Mouse (Mus musculus) kidney, adult 2 months (tissue): Measurements from ENCODE around the gene Cdc42. TPM values are rescaled to one million over a fixed set of nuclear protein-coding genes. Genes with fewer than 3 reads are reported as not detected.

Experiments used
- DNase-seq: peaks from one replicate; pipeline ENCODE4 v3.0.0; 2021
- H3K27ac ChIP-seq: fragments of 200-500 bp; 2 replicates; pipeline ENCODE4 v1.5.1; 2012; ENCODE audit warnings: low read depth, low read length, control low read depth, inconsistent platforms; ENCODE audit not compliant: insufficient read depth
- H3K27me3 ChIP-seq: fragments of 200-500 bp; replicated peaks from 2 replicates; pipeline ENCODE4 v1.6.1; 2012; ENCODE audit warnings: mild to moderate bottlenecking, moderate library complexity, low read length, inconsistent platforms; ENCODE audit not compliant: control insufficient read depth, insufficient read depth
- H3K36me3 ChIP-seq: fragments of 200-500 bp; 2 replicates; pipeline ENCODE4 v1.6.1; 2012; ENCODE audit warnings: mild to moderate bottlenecking, moderate library complexity, low read length, inconsistent platforms; ENCODE audit not compliant: control insufficient read depth, insufficient read depth
- H3K4me1 ChIP-seq: fragments of 200-500 bp; 2 replicates; pipeline ENCODE4 v1.6.1; 2011; ENCODE audit warnings: low read length; ENCODE audit not compliant: control insufficient read depth, insufficient read depth
- H3K4me3 ChIP-seq: fragments of 200-500 bp; 2 replicates; pipeline ENCODE4 v1.5.1; 2011; ENCODE audit warnings: mild to moderate bottlenecking, low read depth, low read length, control low read depth; ENCODE audit not compliant: insufficient read depth
- CTCF ChIP-seq: fragments of 200-500 bp; conservative IDR thresholded peaks from 2 replicates; pipeline ENCODE4 v1.5.1; 2011; ENCODE audit warnings: low read depth, mild to moderate bottlenecking, control low read depth, low read length, moderate library complexity, mixed read lengths; ENCODE audit not compliant: insufficient read depth, insufficient read length
- POLR2A ChIP-seq: fragments of 200-500 bp; IDR thresholded peaks from one replicate; pipeline ENCODE4 v1.6.1; 2011; ENCODE audit warnings: low read depth, low read length, control low read depth
- WGBS: fragments of 180-500 bp; shearing (Covaris S2); methylation state at CpG from one replicate; pipeline ENCODE4 v1.1.7; 2018; 5-methylcytosine and 5-hydroxymethylcytosine counted together
- polyA plus RNA-seq: library from polyadenylated mRNA; depleted of rRNA; stranded (reverse); fragments of >200 nt; gene quantifications from 2 replicates; pipeline ENCODE4 v1.2.3, GENCODE M21; 2012

The Cdc42 gene
- polyA plus RNA-seq, 1 experiment, result 116 TPM

DNA sequence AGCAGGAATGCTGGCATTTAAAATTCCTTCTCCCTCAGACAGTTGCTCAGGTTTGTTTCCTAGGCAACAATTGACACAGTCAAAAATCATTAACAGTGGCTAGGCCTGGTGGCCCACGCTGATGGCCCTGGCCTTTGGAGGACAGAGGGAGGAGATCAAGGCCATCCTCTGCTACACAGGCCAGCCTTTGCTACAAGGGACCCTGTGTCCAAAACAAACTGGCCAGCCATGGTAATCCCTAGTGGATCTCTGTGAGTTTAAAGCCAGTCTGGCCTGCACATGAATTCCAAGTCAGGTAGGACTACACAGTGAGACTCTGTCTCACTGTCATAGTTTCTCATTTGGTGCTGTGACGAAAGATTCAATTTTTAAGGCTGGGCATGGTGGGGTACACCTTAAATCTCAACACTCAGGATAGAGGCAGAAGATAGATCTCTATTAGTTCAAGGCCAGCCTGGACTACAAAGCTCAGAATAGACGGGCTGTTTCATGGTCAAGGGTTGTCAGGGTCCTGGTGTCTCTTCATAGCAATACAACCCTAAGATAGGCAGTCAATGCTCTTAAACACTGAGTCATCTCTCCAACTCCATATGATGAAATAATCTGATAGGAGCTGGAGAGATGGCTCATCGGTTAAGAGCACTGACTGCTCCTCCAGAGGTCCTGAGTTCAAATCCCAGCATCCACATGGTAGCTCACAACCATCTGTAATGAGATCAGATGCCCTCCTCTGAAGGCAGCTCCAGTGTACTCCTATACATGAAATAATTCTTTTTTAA, 20.2 kb upstream of the Cdc42 start:
- 83% methylated on average over 4 of the region's 4 CpGs for WGBS
- Histone ChIP-seq H3K36me3 (no peaks in the 10 kb centered on the region), H3K27ac (no peak overlapping the region), H3K4me1 (peaks cover 16% of the 10 kb centered on the region; the same call in 1 of the 2 replicates), H3K27me3 (no peaks in the 10 kb centered on the region), H3K4me3 (no peak overlapping the region)
- DNase-seq, result no peak
- no peak for TF ChIP-seq CTCF
- TF ChIP-seq POLR2A, result no peak

DNA sequence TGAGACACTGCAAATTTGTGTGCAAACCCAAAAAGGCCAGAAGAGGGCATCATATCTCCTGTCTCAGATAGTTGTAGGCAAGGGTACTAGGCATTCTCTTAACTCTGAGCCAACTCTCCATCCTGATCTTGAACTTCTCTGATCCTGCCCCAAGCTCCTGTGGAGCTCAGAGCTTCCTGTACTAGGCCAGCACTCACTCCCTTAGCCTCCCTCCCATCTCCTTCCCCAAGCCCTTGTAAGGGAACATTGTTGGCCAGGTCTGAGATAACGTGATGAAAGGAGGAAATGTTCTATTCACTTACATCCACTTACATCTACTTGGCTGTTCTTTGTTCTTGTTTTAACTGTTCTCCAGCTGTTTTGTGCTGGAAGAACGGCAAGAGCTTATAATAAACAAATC, 19.3 kb upstream of the Cdc42 start:
- 83% methylated on average over 2 of the region's 2 CpGs for WGBS
- DNase-seq, result no peak
- Histone ChIP-seq H3K27me3 (no peaks in the 10 kb centered on the region), H3K27ac (no peak overlapping the region), H3K36me3 (no peaks in the 10 kb centered on the region), H3K4me1 (peaks cover 16% of the 10 kb centered on the region; the same call in 1 of the 2 replicates), H3K4me3 (no peak overlapping the region)
- TF ChIP-seq CTCF, result no peak
- TF ChIP-seq POLR2A, result no peak

DNA sequence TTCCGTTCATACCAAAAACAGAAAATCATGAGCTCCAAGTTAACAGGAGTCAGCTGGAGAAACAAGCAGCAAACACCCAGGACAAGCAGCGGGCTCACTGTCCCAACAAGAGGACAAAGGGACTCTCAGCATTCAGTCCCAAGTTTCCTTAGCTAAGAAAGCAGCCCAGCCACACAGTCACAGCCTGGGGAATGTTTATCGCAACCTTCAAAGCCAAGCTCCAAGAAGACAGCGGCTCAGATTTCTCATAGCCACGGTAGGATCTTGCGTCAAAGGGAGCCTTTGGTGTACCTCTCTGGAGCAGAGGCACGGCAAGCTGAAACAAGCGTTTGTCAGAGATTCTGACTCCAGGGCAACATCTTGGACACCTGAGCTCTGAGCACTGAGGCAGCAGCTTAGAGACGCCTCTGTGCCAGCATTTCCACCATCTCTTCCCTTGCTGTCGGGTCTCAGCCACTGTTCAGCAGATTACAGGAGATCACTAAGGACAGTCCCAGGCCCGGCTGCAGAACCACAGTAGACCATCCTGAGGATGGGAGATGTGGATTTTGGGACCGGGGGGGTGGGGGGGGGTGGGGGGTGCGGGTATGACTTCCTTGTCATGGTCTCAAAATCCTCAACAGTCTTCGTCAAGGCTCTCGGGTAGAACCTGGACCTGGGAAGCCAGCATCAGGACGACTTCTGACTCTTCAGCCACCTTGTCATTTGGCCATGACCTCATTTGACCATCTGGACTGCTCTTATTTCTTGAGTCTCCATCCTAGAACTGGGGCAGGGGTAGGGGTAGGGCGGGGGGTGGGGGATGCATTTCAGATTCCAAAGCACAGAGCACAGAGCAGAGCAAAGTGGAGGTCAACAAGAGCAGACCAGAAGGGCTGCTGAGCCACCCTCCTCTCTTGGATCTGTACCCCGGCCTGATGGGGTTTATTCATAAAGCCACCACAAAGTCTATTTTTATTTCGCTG, 18.1 kb upstream of the Cdc42 start:
- no peak for DNase-seq
- WGBS, result 56% methylated on average over 19 of the region's 19 CpGs
- Histone ChIP-seq H3K27ac (no peak overlapping the region), H3K4me1 (peaks cover 9% of the 10 kb centered on the region; the same call in 1 of the 2 replicates), H3K27me3 (no peaks in the 10 kb centered on the region), H3K36me3 (no peaks in the 10 kb centered on the region), H3K4me3 (no peak overlapping the region)
- TF ChIP-seq POLR2A (no peak), CTCF (no peak)

DNA sequence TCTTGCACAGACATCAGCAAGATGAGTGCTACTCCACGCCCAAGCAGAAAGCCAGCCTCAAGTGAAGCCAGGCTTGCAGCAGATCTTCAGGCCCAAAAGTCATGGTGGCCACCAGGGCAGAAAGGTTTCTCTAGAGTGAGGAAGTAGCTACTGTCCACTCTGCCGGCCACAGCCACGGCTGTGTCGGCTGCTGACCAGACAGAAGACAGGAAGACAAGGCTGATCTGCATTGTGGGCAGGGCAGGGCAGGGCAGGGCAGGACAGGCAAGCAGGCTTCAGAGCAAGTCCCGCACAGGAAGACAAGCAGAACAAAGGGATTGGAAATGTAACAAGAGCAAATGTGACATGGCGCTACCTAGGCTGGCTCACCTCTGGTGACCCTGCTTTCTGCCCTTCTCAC, 16.2 kb upstream of the Cdc42 start:
- Histone ChIP-seq H3K27ac (peak overlapping the region; percentile 32; the same call in 1 of the 2 replicates), H3K36me3 (no peaks in the 10 kb centered on the region), H3K27me3 (no peaks in the 10 kb centered on the region), H3K4me1 (peaks cover 9% of the 10 kb centered on the region; the same call in 1 of the 2 replicates), H3K4me3 (no peak overlapping the region)
- peak; percentile 47 for DNase-seq
- TF ChIP-seq CTCF (no peak), POLR2A (no peak)
- WGBS, result 38% methylated on average over 6 of the region's 6 CpGs

DNA sequence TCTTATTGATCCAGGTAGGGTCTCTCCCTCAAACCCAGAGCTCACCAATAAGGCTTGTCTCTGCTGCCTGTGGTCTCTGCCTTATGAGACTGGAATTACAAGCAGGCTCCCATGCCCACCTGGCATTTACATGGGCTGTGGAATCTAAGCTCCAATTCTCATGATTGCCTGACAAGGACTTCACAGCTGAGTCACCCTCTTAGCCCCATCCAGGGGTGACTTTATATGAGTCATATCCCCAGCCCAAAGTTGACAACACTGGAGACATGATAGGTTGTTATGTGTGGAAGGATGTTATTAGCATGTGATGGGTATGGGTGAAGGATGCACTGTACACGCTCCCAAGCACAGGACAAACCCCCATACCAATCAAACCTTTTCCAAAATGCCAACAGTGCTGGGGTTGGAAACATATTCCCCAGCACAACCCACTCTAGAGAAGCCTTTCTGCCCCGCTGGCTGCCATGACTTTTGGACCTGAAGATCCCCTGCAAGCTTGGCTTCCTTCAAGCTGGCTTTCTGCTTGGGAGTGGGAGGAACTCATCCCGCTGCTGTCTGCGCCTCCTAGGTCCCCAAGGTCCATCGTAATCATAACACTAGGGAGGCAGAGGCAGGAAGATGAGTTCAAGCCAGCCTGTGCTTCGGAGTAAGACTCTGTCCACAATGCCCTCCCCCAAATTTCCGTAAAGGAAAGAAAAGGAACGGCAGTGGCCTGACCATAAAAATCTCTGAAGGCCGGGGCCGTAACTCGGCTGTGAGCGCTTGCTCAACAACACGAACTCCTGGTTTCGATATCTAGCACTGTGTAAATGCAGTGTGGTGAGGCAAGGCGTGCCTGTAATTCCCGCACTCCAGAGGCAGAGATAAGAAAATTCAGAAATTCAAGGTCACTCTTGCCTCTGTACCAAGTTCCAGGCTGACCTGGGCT, 14.3 kb upstream of the Cdc42 start:
- Histone ChIP-seq H3K4me1 (peaks cover 7% of the 10 kb centered on the region; the same call in 1 of the 2 replicates), H3K4me3 (no peak overlapping the region), H3K27me3 (no peaks in the 10 kb centered on the region), H3K36me3 (no peaks in the 10 kb centered on the region), H3K27ac (no peak overlapping the region)
- 65% methylated on average over 16 of the region's 16 CpGs for WGBS
- TF ChIP-seq POLR2A, result no peak
- no peak for DNase-seq

DNA sequence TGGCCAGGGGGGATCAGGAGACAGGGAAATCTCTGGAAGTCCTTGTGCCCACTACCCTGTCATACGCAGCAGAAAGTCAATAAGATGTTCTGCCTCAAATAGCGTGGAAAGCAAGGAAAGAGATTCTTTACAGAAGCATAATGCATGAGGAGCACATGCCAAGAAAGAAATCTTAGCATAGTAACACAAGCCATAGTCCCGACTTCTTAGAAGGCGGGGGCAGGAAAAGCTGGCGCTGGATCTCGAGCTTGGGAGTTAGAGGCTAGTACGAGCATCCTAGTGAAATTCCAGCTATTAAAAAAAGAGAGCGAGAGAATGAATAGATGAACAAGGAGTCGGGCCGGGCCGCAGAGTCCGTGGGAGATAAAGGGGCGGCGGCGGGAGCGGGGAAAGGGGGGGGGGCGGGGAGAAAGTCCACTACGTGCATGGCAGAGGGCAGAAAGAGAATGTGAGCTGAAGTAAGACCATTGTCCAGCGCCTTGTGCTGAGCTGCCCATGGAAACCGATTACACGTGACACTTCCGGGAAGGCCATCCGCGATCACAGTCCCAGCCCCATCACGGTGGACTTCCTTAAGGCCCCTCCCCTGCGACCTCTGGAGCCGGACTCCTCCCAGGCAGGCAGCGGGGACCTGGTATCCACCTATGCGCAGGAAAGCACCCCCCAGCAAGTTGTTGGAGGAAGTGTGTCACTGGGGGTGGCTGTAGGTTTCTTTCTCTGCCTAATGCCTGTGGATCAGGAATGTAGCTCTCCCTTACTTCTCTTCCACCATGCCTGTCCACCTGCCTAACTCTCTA, 12.6 kb upstream of the Cdc42 start:
- WGBS, result 10% methylated on average over 28 of the region's 29 CpGs
- H3K4me3 ChIP-seq, result peak overlapping the region; percentile 29
- peaks cover 7% of the 10 kb centered on the region; the same call in 1 of the 2 replicates for H3K4me1 ChIP-seq
- H3K27ac ChIP-seq, result peak overlapping the region; percentile 51; the same call in 1 of the 2 replicates
- DNase-seq, result peak; percentile 80
- H3K36me3 ChIP-seq, result no peaks in the 10 kb centered on the region
- H3K27me3 ChIP-seq, result no peaks in the 10 kb centered on the region
- TF ChIP-seq CTCF (no peak), POLR2A (no peak)
